Mouse (Mus musculus) lung, embryonic 14.5 days (tissue): ENCODE data around the gene Apol9b. TPM values are rescaled to one million over a fixed set of nuclear protein-coding genes. Genes with fewer than 3 reads are reported as not detected.

Experiments
- ATAC-seq: fragments of 200-750 bp; cut with Nextera tagmentation; 2 replicates; pipeline ENCODE4 v1.8.0; 2017; ENCODE audit warnings: mild to moderate bottlenecking, moderate TSS enrichment, moderate library complexity; ENCODE audit not compliant: insufficient read depth
- DNase-seq: peaks from one replicate; pipeline ENCODE4 v3.0.0-alpha.2; 2015
- H3K27ac ChIP-seq: fragments of 300-500 bp; sonication (generic); 2 replicates; pipeline ENCODE4 v1.5.1; 2014; ENCODE audit warnings: low read depth, mild to moderate bottlenecking, moderate library complexity
- H3K27me3 ChIP-seq: fragments of 300-500 bp; sonication (generic); 2 replicates; pipeline ENCODE4 v1.6.1; 2014; ENCODE audit warnings: low read length, control low read depth; ENCODE audit not compliant: insufficient read depth
- H3K36me3 ChIP-seq: fragments of 300-500 bp; sonication (generic); 2 replicates; pipeline ENCODE4 v1.6.1; 2014; ENCODE audit warnings: control low read depth; ENCODE audit not compliant: insufficient read depth
- H3K4me1 ChIP-seq: fragments of 300-500 bp; sonication (generic); 2 replicates; pipeline ENCODE4 v1.6.1; 2014; ENCODE audit warnings: antibody characterized with exemption, control low read depth; ENCODE audit not compliant: insufficient read depth
- H3K4me2 ChIP-seq: fragments of 300-500 bp; sonication (generic); 2 replicates; pipeline ENCODE4 v1.6.1; 2014; ENCODE audit warnings: mild to moderate bottlenecking
- H3K4me3 ChIP-seq: fragments of 300-500 bp; sonication (generic); 2 replicates; pipeline ENCODE4 v1.5.1; 2014; ENCODE audit warnings: low read depth, low read length
- H3K9ac ChIP-seq: fragments of 300-500 bp; sonication (generic); 2 replicates; pipeline ENCODE4 v1.6.1; 2014
- H3K9me3 ChIP-seq: fragments of 300-500 bp; sonication (generic); 2 replicates; pipeline ENCODE4 v1.6.1; 2016; ENCODE audit warnings: low read depth, low read length, control low read depth
- CTCF ChIP-seq: IDR thresholded peaks from 2 replicates; pipeline ENCODE4 v1.5.1; 2016; ENCODE audit warnings: antibody characterized with exemption, low read depth
- WGBS: fragments of 180-500 bp; shearing (Covaris S2); extraction: QIAGEN DNeasy Blood & Tissue Kit; methylation state at CpG from one replicate; pipeline ENCODE4 v1.1.7; 2014; 5-methylcytosine and 5-hydroxymethylcytosine counted together
- polyA plus RNA-seq: library from polyadenylated mRNA; unstranded; fragments of >200 nt; fragmentation: Nextera tagmentation; extraction: Ambion mirVana; gene quantifications from 2 replicates; pipeline ENCODE4 v1.2.1, GENCODE M21; 2014

Apol9b gene
- polyA plus RNA-seq, 1 experiment from 2014 or later, result not detected

DNA sequence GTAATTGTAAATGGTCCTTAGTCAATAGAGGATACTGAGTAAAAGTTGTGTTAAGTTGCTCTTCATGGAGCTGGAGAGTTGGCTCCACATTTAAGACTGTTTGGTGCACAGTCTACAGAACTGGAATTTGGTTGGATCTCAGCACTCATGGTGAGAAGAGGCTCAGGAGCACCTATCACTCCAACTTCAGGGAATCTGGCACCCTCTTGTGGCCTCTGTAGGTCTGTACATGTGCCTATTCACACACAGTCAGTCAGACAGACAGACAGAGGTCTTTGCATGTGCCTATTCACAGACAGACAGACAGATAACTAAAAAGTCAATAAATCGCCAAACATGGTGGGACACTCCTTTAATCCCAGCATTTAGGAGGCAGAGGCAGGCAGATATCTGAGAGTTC, 21.6 kb downstream of the Apol9b start:
- H3K27me3 ChIP-seq, result no peaks in the 10 kb centered on the region
- ATAC-seq, result no peak
- no peak overlapping the region for H3K4me2 ChIP-seq
- no peaks in the 10 kb centered on the region for H3K9me3 ChIP-seq
- no peak overlapping the region for H3K27ac ChIP-seq
- 37% methylated on average over 1 of the region's 1 CpGs for WGBS
- no peak overlapping the region for H3K4me3 ChIP-seq
- DNase-seq, result peak; percentile 62
- H3K36me3 ChIP-seq, result no peaks in the 10 kb centered on the region
- no peak overlapping the region for H3K9ac ChIP-seq
- no peaks in the 10 kb centered on the region for H3K4me1 ChIP-seq
- TF ChIP-seq CTCF, result peak; percentile 69

DNA sequence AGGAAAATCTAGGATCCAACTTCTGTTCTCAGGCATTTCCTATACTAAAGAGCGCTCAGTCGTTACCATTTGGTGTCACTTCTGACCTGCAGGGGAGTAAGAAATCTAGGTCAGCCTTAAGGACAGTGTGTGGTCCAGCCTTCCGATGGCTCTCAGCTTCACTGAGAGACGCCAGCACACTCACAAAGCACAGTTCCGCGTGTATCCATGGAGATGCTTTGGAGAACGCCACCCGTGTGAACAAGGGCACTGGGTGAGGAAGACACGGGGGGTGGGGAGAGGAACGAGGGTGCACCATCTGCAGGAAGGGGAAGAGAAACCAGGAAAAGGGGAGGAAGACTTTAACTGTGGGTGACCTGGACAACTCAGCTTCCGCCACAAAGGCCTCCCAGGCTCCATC, 23.6 kb downstream of the Apol9b start:
- DNase-seq (no peak), ATAC-seq (no peak)
- Histone ChIP-seq H3K27ac (no peak overlapping the region), H3K4me2 (no peak overlapping the region), H3K9ac (no peak overlapping the region), H3K4me1 (no peaks in the 10 kb centered on the region), H3K27me3 (no peaks in the 10 kb centered on the region), H3K9me3 (no peaks in the 10 kb centered on the region), H3K36me3 (no peaks in the 10 kb centered on the region), H3K4me3 (no peak overlapping the region)
- TF ChIP-seq CTCF, result no peak
- 46% methylated on average over 11 of the region's 11 CpGs for WGBS

- ATAC-seq (peak; percentile 21; the same call in 1 of the 2 replicates), DNase-seq (no peak)
- no peaks in the 10 kb centered on the region for H3K27me3 ChIP-seq
- no peak overlapping the region for H3K9ac ChIP-seq
- no peak overlapping the region for H3K27ac ChIP-seq
- no CpG with 5 or more reads among the region's 2 CpGs for WGBS
- peak overlapping the region; percentile 9; the same call in 1 of the 2 replicates for H3K4me3 ChIP-seq
- H3K4me1 ChIP-seq, result no peaks in the 10 kb centered on the region
- no peaks in the 10 kb centered on the region for H3K9me3 ChIP-seq
- H3K36me3 ChIP-seq, result peaks cover 9% of the 10 kb centered on the region
- TF ChIP-seq CTCF, result no peak
- no peak overlapping the region for H3K4me2 ChIP-seq
Observed at GRCm38 (mm10) chr15:77755132-77755531, 26.3 kb downstream of the Apol9b start.

DNA sequence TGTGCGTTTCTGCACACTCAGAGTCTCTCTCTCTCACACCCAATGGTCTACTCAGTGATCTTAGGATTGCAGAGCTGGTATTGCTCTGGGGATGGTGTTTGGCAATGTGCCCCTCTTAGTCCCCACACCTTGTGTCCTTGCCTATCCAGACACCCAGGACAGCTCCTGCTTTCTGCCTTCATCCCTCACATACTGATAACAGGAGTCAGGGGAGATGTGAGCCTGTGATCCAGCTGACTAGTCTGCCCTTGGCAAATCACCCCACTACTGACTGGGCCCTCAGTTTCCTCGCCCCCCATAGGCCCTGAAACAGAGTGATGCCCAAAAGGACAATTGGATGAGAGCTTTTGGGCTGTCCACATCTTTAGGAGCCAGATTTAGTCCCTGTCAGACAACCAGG, 27.2 kb downstream of the Apol9b start:
- WGBS, result 57% methylated on average over 2 of the region's 2 CpGs
- Histone ChIP-seq H3K9me3 (no peaks in the 10 kb centered on the region), H3K27me3 (no peaks in the 10 kb centered on the region), H3K9ac (no peak overlapping the region), H3K4me1 (no peaks in the 10 kb centered on the region), H3K36me3 (peaks cover 18% of the 10 kb centered on the region), H3K4me2 (no peak overlapping the region), H3K27ac (no peak overlapping the region), H3K4me3 (no peak overlapping the region)
- no peak for TF ChIP-seq CTCF
- no peak for ATAC-seq
- no peak for DNase-seq

GRCm38 (mm10) chr15:77756848-77757247, 28.0 kb downstream of the Apol9b start, which contains the start of gene Apol8:
Apol8 (minus strand) TSS chr15:77757003.
- Histone ChIP-seq H3K36me3 (peaks cover 26% of the 10 kb centered on the region), H3K4me2 (no peak within 1 kb of the TSS), H3K9ac (no peak within 1 kb of the TSS; the same call in 1 of the 2 replicates), H3K4me1 (no peaks in the 10 kb centered on the region), H3K9me3 (no peaks in the 10 kb centered on the region), H3K27me3 (no peaks in the 10 kb centered on the region), H3K4me3 (no peak within 1 kb of the TSS), H3K27ac (no peak within 1 kb of the TSS)
- ATAC-seq (no peak), DNase-seq (peak; percentile 79)
- TF ChIP-seq CTCF, result peak; percentile 90
- WGBS, result 5% methylated on average over 9 of the region's 9 CpGs

DNA sequence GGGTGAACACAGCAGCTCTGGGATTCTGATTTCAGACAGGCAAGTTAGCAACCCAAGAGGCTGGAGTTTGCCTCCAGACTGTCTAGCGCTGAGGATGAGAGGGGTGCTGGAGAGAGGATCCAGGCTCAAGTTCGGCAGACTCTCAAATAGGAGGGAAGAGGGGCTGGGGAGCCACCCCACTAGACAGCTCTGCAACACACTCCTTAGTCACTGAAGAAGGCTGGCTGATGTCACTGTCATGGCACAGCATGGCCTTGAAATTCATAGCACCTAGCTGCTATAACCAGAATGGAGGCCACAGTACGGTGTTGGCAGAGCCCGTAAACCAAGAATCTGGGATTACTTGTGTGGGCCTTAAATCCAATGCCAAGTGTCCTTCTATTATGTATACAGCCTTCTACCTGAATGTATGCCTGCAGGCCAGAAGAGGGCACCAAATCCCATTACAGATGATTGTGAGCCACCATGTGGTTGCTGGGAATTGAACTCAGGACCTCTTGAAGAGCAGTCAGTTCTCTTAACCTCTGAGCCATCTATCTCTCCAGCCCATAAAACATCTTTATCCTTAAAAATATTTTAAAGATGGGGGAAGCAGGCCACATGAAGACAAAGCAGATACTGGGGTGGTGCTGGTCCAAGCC, 28.9 kb downstream of the Apol9b start:
- 78% methylated on average over 4 of the region's 4 CpGs for WGBS
- Histone ChIP-seq H3K9me3 (no peaks in the 10 kb centered on the region), H3K4me1 (no peaks in the 10 kb centered on the region), H3K36me3 (peaks cover 34% of the 10 kb centered on the region), H3K9ac (no peak overlapping the region), H3K4me2 (no peak overlapping the region), H3K4me3 (no peak overlapping the region), H3K27ac (no peak overlapping the region), H3K27me3 (no peaks in the 10 kb centered on the region)
- DNase-seq (no peak), ATAC-seq (no peak)
- no peak for TF ChIP-seq CTCF

GRCm38 (mm10) chr15:77760037-77760436, 31.2 kb downstream of the Apol9b start:
- ATAC-seq (no peak), DNase-seq (no peak)
- Histone ChIP-seq H3K36me3 (peaks cover 58% of the 10 kb centered on the region), H3K27me3 (no peaks in the 10 kb centered on the region), H3K9ac (no peak overlapping the region), H3K4me1 (no peaks in the 10 kb centered on the region), H3K9me3 (no peaks in the 10 kb centered on the region), H3K27ac (no peak overlapping the region), H3K4me3 (no peak overlapping the region), H3K4me2 (no peak overlapping the region)
- WGBS, result 90% methylated on average over 16 of the region's 16 CpGs
- no peak for TF ChIP-seq CTCF

DNA sequence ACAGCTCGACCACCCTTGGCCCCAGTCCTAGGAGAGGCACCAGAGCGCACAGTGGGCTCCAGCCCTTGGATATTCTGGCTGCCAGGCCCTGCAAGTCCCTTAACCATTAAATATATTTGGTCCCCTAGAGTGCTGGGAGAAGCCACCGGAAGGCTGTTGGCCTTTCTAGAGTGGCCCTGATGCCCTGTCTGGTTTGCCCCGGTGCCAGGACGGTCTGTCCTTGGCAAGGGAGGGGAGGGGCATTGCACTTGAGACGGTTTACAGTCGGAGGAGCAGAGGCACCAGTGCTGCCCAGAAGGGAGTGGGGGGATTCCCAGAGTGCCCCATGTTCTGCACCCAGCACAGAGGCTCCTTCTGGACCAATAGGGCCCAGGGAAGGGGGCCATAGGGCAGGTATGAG, 32.2 kb downstream of the Apol9b start:
- H3K9ac ChIP-seq, result no peak overlapping the region
- no peaks in the 10 kb centered on the region for H3K27me3 ChIP-seq
- DNase-seq, result no peak

More for the DNA sequence above, 32.2 kb downstream of the Apol9b start:
- no peak for TF ChIP-seq CTCF
- Histone ChIP-seq H3K36me3 (peaks cover 68% of the 10 kb centered on the region), H3K4me1 (no peaks in the 10 kb centered on the region), H3K4me2 (no peak overlapping the region), H3K4me3 (no peak overlapping the region), H3K9me3 (no peaks in the 10 kb centered on the region), H3K27ac (no peak overlapping the region)
- 97% methylated on average over 7 of the region's 7 CpGs for WGBS
- ATAC-seq, result no peak
